Mouse (Mus musculus): ENCODE measurements at regions not wholly inside any gene's neighbourhood (a gene's known extent, or its start where the extent isn't known, plus 50 kb on each side); places are given as distances from the start of the nearest gene placed in this dataset.
"Not testable (repeated sequence)": the region's sequence is repeated elsewhere in the genome, so short reads cannot be mapped to it uniquely, and the experiment has no call there.

- H3K27ac ChIP-seq = no peak overlapping the region
- no peaks in the 10 kb centered on the region for H3K27me3 ChIP-seq
- no peak overlapping the region for H3K9ac ChIP-seq
- no peaks in the 10 kb centered on the region for H3K36me3 ChIP-seq
- H3K9me3 ChIP-seq (replicated peaks) = no peaks in the 10 kb centered on the region
- H3K4me2 ChIP-seq = no peak overlapping the region
- 65% methylated on average over 10 of the region's 10 CpGs for WGBS
- no peaks in the 10 kb centered on the region for H3K4me1 ChIP-seq (replicated peaks)
- no peak overlapping the region for H3K4me3 ChIP-seq
- no peak for ATAC-seq (replicated peaks; ENCODE audit: insufficient number of reproducible peaks, insufficient read depth, low FRiP score, low read depth)
Observed at GRCm38 (mm10) chr9:115806018-115806702, 103.1 kb upstream of the Gadl1 start.

- 24% methylated on average over 5 of the region's 5 CpGs for WGBS
- H3K4me2 ChIP-seq = no peak overlapping the region
- ATAC-seq (replicated peaks; ENCODE audit: insufficient number of reproducible peaks, insufficient read depth, low FRiP score, low read depth) = no peak
- H3K9ac ChIP-seq = no peak overlapping the region
- H3K27ac ChIP-seq = no peak overlapping the region
- no peaks in the 10 kb centered on the region for H3K9me3 ChIP-seq (replicated peaks)
- H3K27me3 ChIP-seq = no peaks in the 10 kb centered on the region
- H3K4me3 ChIP-seq = no peak overlapping the region
- no peaks in the 10 kb centered on the region for H3K36me3 ChIP-seq
- peaks cover 12% of the 10 kb centered on the region for H3K4me1 ChIP-seq (replicated peaks)
Observed at GRCm38 (mm10) chr9:115840186-115840585, 69.1 kb upstream of the Gadl1 start.

- no peak overlapping the region for H3K4me2 ChIP-seq
- H3K27me3 ChIP-seq = no peaks in the 10 kb centered on the region
- no peaks in the 10 kb centered on the region for H3K9me3 ChIP-seq (replicated peaks)
- ATAC-seq (replicated peaks; ENCODE audit: insufficient number of reproducible peaks, insufficient read depth, low FRiP score, low read depth) = no peak
- peaks cover 12% of the 10 kb centered on the region for H3K4me1 ChIP-seq (replicated peaks)
- H3K9ac ChIP-seq = no peak overlapping the region
- no peak overlapping the region for H3K27ac ChIP-seq
- WGBS = 77% methylated on average over 8 of the region's 8 CpGs
- no peaks in the 10 kb centered on the region for H3K36me3 ChIP-seq
- no peak overlapping the region for H3K4me3 ChIP-seq
Observed at GRCm38 (mm10) chr9:115840791-115841190, 68.5 kb upstream of the Gadl1 start.

GRCm38 (mm10) chr9:115841684-115842083 lies 67.6 kb upstream of the Gadl1 start:
- no peak overlapping the region for H3K27ac ChIP-seq
- no peaks in the 10 kb centered on the region for H3K36me3 ChIP-seq
- H3K4me3 ChIP-seq = no peak overlapping the region
- H3K4me2 ChIP-seq = no peak overlapping the region
- H3K9ac ChIP-seq = no peak overlapping the region
- H3K4me1 ChIP-seq (replicated peaks) = peaks cover 12% of the 10 kb centered on the region
- no peaks in the 10 kb centered on the region for H3K27me3 ChIP-seq
- ATAC-seq (replicated peaks; ENCODE audit: insufficient number of reproducible peaks, insufficient read depth, low FRiP score, low read depth) = no peak
- H3K9me3 ChIP-seq (replicated peaks) = no peaks in the 10 kb centered on the region
- WGBS = 45% methylated on average over 10 of the region's 10 CpGs

GRCm38 (mm10) chr9:115844340-115844739 lies 64.9 kb upstream of the Gadl1 start:
- H3K27ac ChIP-seq = no peak overlapping the region
- peaks cover 12% of the 10 kb centered on the region for H3K4me1 ChIP-seq (replicated peaks)
- H3K4me2 ChIP-seq = no peak overlapping the region
- H3K9ac ChIP-seq = no peak overlapping the region
- H3K4me3 ChIP-seq = no peak overlapping the region
- no peaks in the 10 kb centered on the region for H3K36me3 ChIP-seq
- ATAC-seq (replicated peaks; ENCODE audit: insufficient number of reproducible peaks, insufficient read depth, low FRiP score, low read depth) = no peak
- no peaks in the 10 kb centered on the region for H3K27me3 ChIP-seq
- WGBS = 73% methylated on average over 4 of the region's 4 CpGs
- no peaks in the 10 kb centered on the region for H3K9me3 ChIP-seq (replicated peaks)

- Histone ChIP-seq H3K4me1 (replicated peaks) (peaks cover 11% of the 10 kb centered on the region), H3K9ac (no peak overlapping the region), H3K4me3 (no peak overlapping the region), H3K27me3 (no peaks in the 10 kb centered on the region), H3K36me3 (no peaks in the 10 kb centered on the region), H3K4me2 (no peak overlapping the region), H3K27ac (no peak overlapping the region), H3K9me3 (replicated peaks) (no peaks in the 10 kb centered on the region)
- no peak for ATAC-seq (replicated peaks; ENCODE audit: insufficient number of reproducible peaks, insufficient read depth, low FRiP score, low read depth)
- WGBS = 77% methylated on average over 5 of the region's 5 CpGs
Observed at GRCm38 (mm10) chr9:115845091-115845490, 64.2 kb upstream of the Gadl1 start.

GRCm38 (mm10) chr9:115847289-115848074 lies 61.8 kb upstream of the Gadl1 start:
- no peak overlapping the region for H3K9ac ChIP-seq
- no peaks in the 10 kb centered on the region for H3K36me3 ChIP-seq
- H3K27me3 ChIP-seq = no peaks in the 10 kb centered on the region
- 56% methylated on average over 12 of the region's 12 CpGs for WGBS
- H3K4me3 ChIP-seq = no peak overlapping the region
- peak overlapping the region; percentile 18; the same call in 1 of the 2 replicates for H3K4me2 ChIP-seq
- H3K9me3 ChIP-seq (replicated peaks) = no peaks in the 10 kb centered on the region
- ATAC-seq (replicated peaks; ENCODE audit: insufficient number of reproducible peaks, insufficient read depth, low FRiP score, low read depth) = no peak
- H3K4me1 ChIP-seq (replicated peaks) = no peaks in the 10 kb centered on the region; the same call in 1 of the 2 replicates
- no peak overlapping the region for H3K27ac ChIP-seq

- not testable (repeated sequence) for H3K4me2 ChIP-seq; H3K27me3 ChIP-seq; H3K9me3 ChIP-seq (replicated peaks); H3K27ac ChIP-seq; H3K9ac ChIP-seq; H3K4me3 ChIP-seq; ATAC-seq (replicated peaks; ENCODE audit: insufficient number of reproducible peaks, insufficient read depth, low FRiP score, low read depth); H3K4me1 ChIP-seq (replicated peaks); H3K36me3 ChIP-seq
- 75% methylated on average over 5 of the region's 5 CpGs for WGBS
Observed at GRCm38 (mm10) chr9:115853210-115853842, 55.9 kb upstream of the Gadl1 start.

GRCm38 (mm10) chr9:115857301-115857700 lies 52.0 kb upstream of the Gadl1 start:
- H3K9me3 ChIP-seq (replicated peaks) = no peaks in the 10 kb centered on the region
- H3K27ac ChIP-seq = no peak overlapping the region
- H3K36me3 ChIP-seq = no peaks in the 10 kb centered on the region
- H3K27me3 ChIP-seq = no peaks in the 10 kb centered on the region
- no peaks in the 10 kb centered on the region for H3K4me1 ChIP-seq (replicated peaks)
- H3K4me2 ChIP-seq = no peak overlapping the region
- no peak overlapping the region for H3K9ac ChIP-seq
- ATAC-seq (replicated peaks; ENCODE audit: insufficient number of reproducible peaks, insufficient read depth, low FRiP score, low read depth) = no peak
- WGBS = 84% methylated on average over 7 of the region's 7 CpGs
- H3K4me3 ChIP-seq = no peak overlapping the region

- 47% methylated on average over 3 of the region's 3 CpGs for WGBS
- no peaks in the 10 kb centered on the region for H3K4me1 ChIP-seq (replicated peaks)
- H3K27ac ChIP-seq = no peak overlapping the region
- H3K27me3 ChIP-seq = no peaks in the 10 kb centered on the region
- H3K4me2 ChIP-seq = no peak overlapping the region
- no peaks in the 10 kb centered on the region for H3K9me3 ChIP-seq (replicated peaks)
- no peak overlapping the region for H3K4me3 ChIP-seq
- no peaks in the 10 kb centered on the region for H3K36me3 ChIP-seq
- ATAC-seq (replicated peaks; ENCODE audit: insufficient number of reproducible peaks, insufficient read depth, low FRiP score, low read depth) = no peak; the same call in 1 of the 2 replicates
- no peak overlapping the region for H3K9ac ChIP-seq
Observed at GRCm38 (mm10) chr9:115858848-115859247, 50.4 kb upstream of the Gadl1 start.
